Mouse (Mus musculus) kidney, embryonic 14.5 days (tissue): ENCODE measurements around the gene Ssrp1. TPM values are rescaled to one million over a fixed set of nuclear protein-coding genes. Genes with fewer than 3 reads are reported as not detected.

Experiments
- ATAC-seq: fragments of 200-750 bp; cut with Nextera tagmentation; 2 replicates; pipeline ENCODE4 v1.8.0; 2017; ENCODE audit warnings: moderate number of reproducible peaks, mild to moderate bottlenecking, moderate TSS enrichment, moderate library complexity; ENCODE audit not compliant: low FRiP score, low TSS enrichment
- H3K27ac ChIP-seq: fragments of 300-500 bp; sonication (generic); 2 replicates; pipeline ENCODE4 v1.5.1; 2014; ENCODE audit warnings: low read depth, mild to moderate bottlenecking, low read length, moderate library complexity, mixed read lengths
- H3K27me3 ChIP-seq: fragments of 300-500 bp; sonication (generic); 2 replicates; pipeline ENCODE4 v1.6.1; 2014; ENCODE audit warnings: mild to moderate bottlenecking, low read length; ENCODE audit not compliant: control insufficient read depth, insufficient read depth
- H3K36me3 ChIP-seq: fragments of 300-500 bp; sonication (generic); 2 replicates; pipeline ENCODE4 v1.6.1; 2014; ENCODE audit warnings: low read length, mixed read lengths; ENCODE audit not compliant: control insufficient read depth, insufficient read depth
- H3K4me1 ChIP-seq: fragments of 300-500 bp; sonication (generic); 2 replicates; pipeline ENCODE4 v1.6.1; 2014; ENCODE audit warnings: low read length, mixed read lengths; ENCODE audit not compliant: control insufficient read depth, insufficient read depth
- H3K4me2 ChIP-seq: fragments of 300-500 bp; sonication (generic); replicated peaks from 2 replicates; pipeline ENCODE4 v1.6.1; 2014; ENCODE audit warnings: low read depth, mild to moderate bottlenecking, low read length
- H3K4me3 ChIP-seq: fragments of 300-500 bp; sonication (generic); 2 replicates; pipeline ENCODE4 v1.5.1; 2014; ENCODE audit warnings: mild to moderate bottlenecking, low read length
- H3K9ac ChIP-seq: fragments of 300-500 bp; sonication (generic); 2 replicates; pipeline ENCODE4 v1.6.1; 2014; ENCODE audit warnings: low read depth, mild to moderate bottlenecking, low read length, moderate library complexity
- H3K9me3 ChIP-seq: fragments of 300-500 bp; sonication (generic); 2 replicates; pipeline ENCODE4 v1.6.1; 2016; ENCODE audit warnings: low read length; ENCODE audit not compliant: control insufficient read depth
- WGBS: fragments of 180-500 bp; shearing (Covaris S2); extraction: QIAGEN DNeasy Blood & Tissue Kit; methylation state at CpG from one replicate; pipeline ENCODE4 v1.1.7; 2014; 5-methylcytosine and 5-hydroxymethylcytosine counted together
- polyA plus RNA-seq: library from polyadenylated mRNA; unstranded; fragments of >200 nt; fragmentation: Nextera tagmentation; extraction: Ambion mirVana; gene quantifications from 2 replicates; pipeline ENCODE4 v1.2.1, GENCODE M21; 2014

The Ssrp1 gene
- polyA plus RNA-seq, 1 experiment from 2014 or later = 334 TPM

DNA sequence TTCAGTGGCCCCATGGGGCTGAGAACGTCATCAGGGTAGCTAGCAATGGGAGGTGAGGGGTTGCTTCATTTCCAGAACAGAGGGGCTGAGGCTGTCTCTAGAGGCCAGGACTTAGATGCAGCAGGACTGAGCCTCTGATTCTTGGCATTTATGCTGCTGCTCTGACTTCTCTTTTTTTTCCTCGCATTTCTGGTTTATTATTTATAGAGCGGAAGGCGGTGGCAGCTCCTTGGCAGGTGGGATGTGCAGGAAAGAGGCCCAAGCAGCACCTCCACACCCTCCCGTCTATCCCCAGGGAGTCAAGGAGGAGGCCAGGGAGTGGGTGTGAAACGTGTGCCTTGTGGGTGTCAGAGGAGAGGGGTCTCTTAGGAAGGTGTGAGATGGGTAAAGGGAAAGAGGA is 6.0 kb upstream of the Ssrp1 start:
- no peak for ATAC-seq
- no peaks in the 10 kb centered on the region for H3K36me3 ChIP-seq
- H3K9ac ChIP-seq = no peak overlapping the region
- H3K27me3 ChIP-seq = no peaks in the 10 kb centered on the region
- H3K4me3 ChIP-seq = no peak overlapping the region
- no peak overlapping the region for H3K4me2 ChIP-seq
- WGBS = 62% methylated on average over 6 of the region's 6 CpGs
- no peaks in the 10 kb centered on the region for H3K4me1 ChIP-seq
- no peak overlapping the region for H3K27ac ChIP-seq
- H3K9me3 ChIP-seq = no peaks in the 10 kb centered on the region

DNA sequence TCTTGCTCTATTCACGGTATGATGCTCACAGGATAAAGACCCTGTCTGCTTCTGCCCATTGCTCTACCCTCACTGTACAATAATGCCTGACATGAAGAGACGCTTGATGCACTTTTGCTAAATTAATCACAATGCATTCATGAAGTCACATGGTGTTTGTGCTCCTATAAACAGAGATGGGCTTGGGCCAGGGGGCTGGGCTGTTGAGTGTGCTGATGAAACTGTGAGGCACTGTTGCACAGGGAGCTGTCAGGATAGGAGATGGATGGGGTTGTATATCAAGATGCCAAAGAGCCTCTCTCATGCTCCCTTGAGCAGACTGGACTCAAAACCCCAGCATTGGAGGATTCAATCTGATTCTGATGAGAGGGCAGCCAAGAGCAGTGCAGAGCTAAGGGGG is 3.9 kb upstream of the Ssrp1 start:
- no peak for ATAC-seq
- H3K9me3 ChIP-seq = no peaks in the 10 kb centered on the region
- no peak overlapping the region for H3K4me3 ChIP-seq
- H3K9ac ChIP-seq = no peak overlapping the region
- WGBS = 79% methylated on average over 2 of the region's 2 CpGs
- 0 out of 2 replicates have a peak, but pooled peaks cover 2% of the 10 kb centered on the region for H3K4me1 ChIP-seq
- H3K4me2 ChIP-seq = no peak overlapping the region
- no peak overlapping the region for H3K27ac ChIP-seq
- no peaks in the 10 kb centered on the region for H3K36me3 ChIP-seq
- no peaks in the 10 kb centered on the region for H3K27me3 ChIP-seq

DNA sequence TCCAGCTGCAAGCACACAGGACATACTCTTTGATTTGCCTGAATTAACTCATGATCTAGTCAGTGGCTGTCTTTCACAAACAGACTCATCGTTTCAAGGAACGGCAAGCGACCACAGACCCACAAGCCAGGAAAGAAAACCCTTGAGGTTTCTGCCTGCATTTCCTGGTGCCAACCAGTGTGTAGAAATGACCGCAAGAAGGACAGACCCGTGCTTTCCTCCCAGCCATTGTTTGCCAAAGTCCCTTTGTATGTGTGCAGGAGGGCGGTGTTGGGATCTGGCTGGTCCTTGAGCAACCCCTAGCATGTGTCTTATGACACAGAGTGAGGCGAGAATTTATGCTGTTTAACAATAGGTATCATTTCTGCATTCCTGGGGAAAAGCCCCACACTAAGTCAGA is 2.9 kb upstream of the Ssrp1 start:
- no peak overlapping the region for H3K4me3 ChIP-seq
- 0 out of 2 replicates have a peak, but pooled peaks cover 5% of the 10 kb centered on the region for H3K4me1 ChIP-seq
- no peaks in the 10 kb centered on the region for H3K27me3 ChIP-seq
- peaks cover 5% of the 10 kb centered on the region; the same call in 1 of the 2 replicates for H3K36me3 ChIP-seq
- WGBS = 86% methylated on average over 7 of the region's 7 CpGs
- no peak overlapping the region for H3K9ac ChIP-seq
- no peaks in the 10 kb centered on the region for H3K9me3 ChIP-seq
- no peak overlapping the region for H3K4me2 ChIP-seq
- H3K27ac ChIP-seq = no peak overlapping the region
- ATAC-seq = no peak

DNA sequence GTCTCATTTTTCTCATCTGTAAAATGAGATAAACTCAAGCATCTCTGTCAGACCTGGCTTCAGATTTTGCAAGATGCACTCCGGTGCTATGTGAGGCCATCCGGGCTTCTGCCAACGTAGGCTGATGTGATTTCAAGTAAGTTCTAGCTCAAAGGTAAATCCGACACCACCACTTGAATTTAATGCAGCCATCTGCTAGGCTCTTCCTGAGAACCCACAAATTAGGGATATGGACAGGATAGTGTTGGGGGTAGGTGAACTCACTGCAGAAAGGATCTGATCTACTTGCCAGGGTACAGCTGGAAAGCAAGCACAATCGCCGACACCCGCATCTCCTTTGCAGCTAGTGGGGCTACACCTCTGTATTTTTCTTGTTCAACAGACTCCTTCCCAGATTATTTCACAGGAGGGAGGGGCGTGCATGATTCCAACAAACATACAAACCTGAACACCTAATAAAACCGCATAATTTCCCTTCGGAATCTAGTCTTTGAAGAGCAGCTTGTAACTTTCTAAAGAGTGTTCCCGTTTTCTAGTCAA is 457 bp upstream of the Ssrp1 start:
- peak overlapping the region; percentile 62; the same call in 1 of the 2 replicates for H3K27ac ChIP-seq
- peak overlapping the region; percentile 64 for H3K4me2 ChIP-seq
- H3K9me3 ChIP-seq = no peaks in the 10 kb centered on the region

DNA sequence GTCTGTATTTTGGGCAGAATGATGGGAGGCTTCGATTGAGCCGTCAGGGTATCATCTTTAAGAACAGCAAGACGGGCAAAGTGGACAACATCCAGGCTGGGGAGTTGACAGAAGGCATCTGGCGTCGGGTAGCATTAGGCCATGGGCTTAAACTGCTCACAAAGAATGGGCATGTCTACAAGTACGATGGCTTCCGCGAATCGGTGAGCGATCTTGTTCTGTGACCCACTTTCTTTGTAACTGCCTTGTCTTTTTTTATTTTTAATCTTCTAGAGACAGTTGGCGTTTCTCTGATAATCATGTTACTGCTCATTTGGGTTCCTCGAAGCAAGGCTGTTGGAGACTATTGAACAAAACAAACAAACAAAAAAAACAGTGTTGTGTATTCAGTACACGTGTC is 1.3 kb downstream of the Ssrp1 start:
- ATAC-seq = no peak

More for the DNA sequence above, 457 bp upstream of the Ssrp1 start:
- Histone ChIP-seq H3K4me3 (peak overlapping the region; percentile 84), H3K36me3 (peaks cover 29% of the 10 kb centered on the region), H3K4me1 (0 out of 2 replicates have a peak, but pooled peaks cover 5% of the 10 kb centered on the region), H3K9ac (peak overlapping the region; percentile 95), H3K27me3 (no peaks in the 10 kb centered on the region)
- 5% methylated on average over 11 of the region's 11 CpGs for WGBS
- peak; percentile 34 for ATAC-seq

DNA sequence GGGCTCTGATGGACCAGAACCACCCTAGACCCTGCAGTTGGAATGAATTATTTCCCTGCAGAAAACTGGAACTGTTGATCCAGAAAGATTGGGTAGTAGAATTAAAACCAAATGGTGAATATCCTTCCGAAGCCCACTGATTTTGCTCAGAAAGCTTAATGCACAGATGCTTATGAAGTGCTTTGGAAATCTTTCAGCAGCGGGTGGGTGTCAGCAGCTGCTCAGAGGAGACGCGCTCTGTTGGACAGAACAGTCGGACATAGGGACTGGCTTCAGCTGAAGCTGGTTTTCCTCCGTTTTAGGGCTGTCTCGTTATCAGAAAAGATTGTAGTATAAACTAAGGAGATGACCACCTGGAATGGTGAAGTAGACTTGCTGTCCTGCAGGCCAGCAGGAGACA is 6.6 kb downstream of the Ssrp1 start:
- no peak overlapping the region for H3K27ac ChIP-seq
- no peak for ATAC-seq

More for the DNA sequence above, 1.3 kb downstream of the Ssrp1 start:
- Histone ChIP-seq H3K27me3 (no peaks in the 10 kb centered on the region), H3K4me3 (peak overlapping the region; percentile 84), H3K36me3 (peaks cover 47% of the 10 kb centered on the region), H3K4me1 (0 out of 2 replicates have a peak, but pooled peaks cover 5% of the 10 kb centered on the region), H3K9me3 (no peaks in the 10 kb centered on the region), H3K27ac (no peak overlapping the region), H3K9ac (peak overlapping the region; percentile 95), H3K4me2 (peak overlapping the region; percentile 89)
- 75% methylated on average over 13 of the region's 13 CpGs for WGBS

DNA sequence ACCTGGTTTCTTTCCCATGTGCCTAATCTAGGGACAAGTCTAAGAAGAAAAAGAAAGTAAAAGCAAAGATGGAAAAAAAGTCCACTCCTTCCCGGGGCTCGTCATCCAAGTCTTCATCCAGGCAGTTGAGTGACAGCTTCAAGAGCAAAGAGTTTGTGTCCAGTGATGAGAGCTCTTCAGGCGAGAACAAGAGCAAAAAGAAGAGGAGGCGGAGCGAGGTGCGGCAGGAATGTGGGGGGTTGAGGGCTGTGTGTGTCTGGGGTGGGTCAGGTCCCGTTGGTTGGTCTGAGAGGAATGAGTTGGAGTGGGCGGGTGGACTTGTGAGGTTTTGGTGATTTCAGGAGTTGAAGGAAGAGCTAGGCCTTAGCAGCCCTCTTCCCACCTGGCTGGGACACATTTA is 9.2 kb downstream of the Ssrp1 start:
- Histone ChIP-seq H3K4me2 (no peak overlapping the region), H3K27ac (no peak overlapping the region), H3K36me3 (peaks cover 57% of the 10 kb centered on the region), H3K9me3 (no peaks in the 10 kb centered on the region), H3K9ac (no peak overlapping the region), H3K4me1 (peaks cover 39% of the 10 kb centered on the region), H3K27me3 (no peaks in the 10 kb centered on the region), H3K4me3 (no peak overlapping the region)
- ATAC-seq = no peak
- WGBS = 87% methylated on average over 8 of the region's 8 CpGs

More for the DNA sequence above, 6.6 kb downstream of the Ssrp1 start:
- Histone ChIP-seq H3K9ac (no peak overlapping the region), H3K4me3 (no peak overlapping the region), H3K36me3 (peaks cover 82% of the 10 kb centered on the region), H3K27me3 (no peaks in the 10 kb centered on the region), H3K9me3 (no peaks in the 10 kb centered on the region), H3K4me1 (peaks cover 13% of the 10 kb centered on the region; the same call in 1 of the 2 replicates), H3K4me2 (no peak overlapping the region)
- 90% methylated on average over 7 of the region's 7 CpGs for WGBS

DNA sequence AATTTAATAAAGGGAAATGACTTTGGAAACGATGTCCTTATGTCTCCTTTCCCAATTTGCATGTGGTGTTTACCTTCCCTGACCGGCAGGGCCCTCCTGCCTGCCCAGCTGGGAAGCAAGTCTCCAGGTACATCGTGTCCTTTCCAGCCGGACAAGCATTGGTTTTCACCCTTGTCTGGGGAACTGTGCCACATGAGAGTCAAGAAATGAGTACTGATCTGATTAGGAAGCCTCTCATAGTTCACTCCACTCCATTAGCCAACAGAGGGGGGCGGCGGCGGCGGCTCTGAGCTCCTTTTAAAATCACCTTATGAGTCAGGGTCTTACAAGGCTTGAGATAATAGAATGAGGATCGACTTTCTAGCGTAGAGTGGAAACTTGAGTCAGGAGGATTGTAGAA is 10.0 kb downstream of the Ssrp1 start:
- 51% methylated on average over 10 of the region's 10 CpGs for WGBS
- peak overlapping the region; percentile 42 for H3K27ac ChIP-seq
- no peak for ATAC-seq
- H3K4me3 ChIP-seq = peak overlapping the region; percentile 72
- no peaks in the 10 kb centered on the region for H3K9me3 ChIP-seq
- H3K9ac ChIP-seq = peak overlapping the region; percentile 66; the same call in 1 of the 2 replicates
- peak overlapping the region; percentile 68 for H3K4me2 ChIP-seq
- H3K27me3 ChIP-seq = no peaks in the 10 kb centered on the region
- peaks cover 56% of the 10 kb centered on the region for H3K36me3 ChIP-seq
- peaks cover 41% of the 10 kb centered on the region for H3K4me1 ChIP-seq

DNA sequence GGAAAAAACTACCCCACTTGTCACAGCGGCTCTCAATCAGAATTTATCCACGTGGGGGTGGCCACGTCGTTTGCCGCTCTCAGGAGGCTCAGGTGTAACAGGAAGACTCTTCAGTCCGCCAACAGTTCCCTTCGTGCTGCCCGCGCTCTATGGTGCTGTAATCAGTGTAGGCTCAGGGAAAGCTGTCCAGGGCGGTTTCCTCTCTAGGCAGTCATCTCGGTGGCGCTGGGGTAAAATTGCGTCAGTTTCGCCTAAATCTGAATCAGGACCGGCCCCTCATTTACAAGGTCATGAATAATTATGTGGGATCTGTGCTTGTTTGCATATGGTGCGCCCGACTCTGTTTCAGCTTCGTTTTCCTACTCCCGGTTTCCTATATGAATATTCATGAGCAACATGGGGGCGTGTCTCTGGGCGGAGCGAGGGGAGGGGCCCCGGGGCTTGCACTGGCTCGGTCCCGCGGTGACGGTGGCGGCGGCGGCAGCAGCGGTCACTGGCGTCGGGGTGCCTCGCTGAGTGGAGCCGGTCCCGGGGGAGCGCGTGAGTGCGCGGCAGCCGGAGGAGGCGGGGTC is 10.6 kb downstream of the Ssrp1 start, which contains the start of gene Tnks1bp1:
Gene Tnks1bp1, plus strand, starts transcription at position 427 of the 572 bp plus-strand sequence.
- Histone ChIP-seq H3K27me3 (no peaks in the 10 kb centered on the region), H3K9ac (peak within 1 kb of the TSS; percentile 66), H3K27ac (peak within 1 kb of the TSS; percentile 90), H3K4me2 (peak within 1 kb of the TSS; percentile 68), H3K4me3 (peak within 1 kb of the TSS; percentile 72), H3K4me1 (peaks cover 41% of the 10 kb centered on the region), H3K36me3 (peaks cover 56% of the 10 kb centered on the region), H3K9me3 (no peaks in the 10 kb centered on the region)
- ATAC-seq = peak; percentile 86
- WGBS = under 1% methylated on average over 41 of the region's 42 CpGs
